Mouse (Mus musculus): ENCODE measurements around the gene Vmn1r94.
"Not testable (repeated sequence)": the region's sequence is repeated elsewhere in the genome, so short reads cannot be mapped to it uniquely, and the experiment has no call there.

Vmn1r94 gene

GRCm38 (mm10) chr7:20168277-20168676 is at the start of gene Vmn1r94:
Gene Vmn1r94 (minus strand): TSS chr7:20168377.
- not testable (repeated sequence) for DNase-seq (ENCODE audit: low spot score in 2 of 2)

- not testable (repeated sequence) for DNase-seq (ENCODE audit: low spot score in 2 of 2)
Measured at GRCm38 (mm10) chr7:20205507-20205906, 37.3 kb upstream of the Vmn1r94 start, which contains the start of gene Gm6164. Gene Gm6164 (minus strand): TSS chr7:20205607.

GRCm38 (mm10) chr7:20193410-20193809 is 25.2 kb upstream of the Vmn1r94 start, which contains the start of gene Vmn1r95:
Gene Vmn1r95 (plus strand): TSS chr7:20193710.
- DNase-seq (ENCODE audit: low spot score in 2 of 2): not testable (repeated sequence)

GRCm38 (mm10) chr7:20138988-20139387 is 29.2 kb downstream of the Vmn1r94 start, which contains the start of gene Vmn1r93:
Gene Vmn1r93 (minus strand): TSS chr7:20139088.
- not testable (repeated sequence) for DNase-seq (ENCODE audit: low spot score in 2 of 2)

GRCm38 (mm10) chr7:20122479-20122878 is 45.7 kb downstream of the Vmn1r94 start, which contains the start of gene Gm16442:
Gene Gm16442 (minus strand): TSS chr7:20122579.
- not testable (repeated sequence) for DNase-seq (ENCODE audit: low spot score in 2 of 2)
